Mouse (Mus musculus): ENCODE measurements at regions not wholly inside any gene's neighbourhood (a gene's known extent, or its start where the extent isn't known, plus 50 kb on each side); places are given as distances from the start of the nearest gene placed in this dataset.

DNA sequence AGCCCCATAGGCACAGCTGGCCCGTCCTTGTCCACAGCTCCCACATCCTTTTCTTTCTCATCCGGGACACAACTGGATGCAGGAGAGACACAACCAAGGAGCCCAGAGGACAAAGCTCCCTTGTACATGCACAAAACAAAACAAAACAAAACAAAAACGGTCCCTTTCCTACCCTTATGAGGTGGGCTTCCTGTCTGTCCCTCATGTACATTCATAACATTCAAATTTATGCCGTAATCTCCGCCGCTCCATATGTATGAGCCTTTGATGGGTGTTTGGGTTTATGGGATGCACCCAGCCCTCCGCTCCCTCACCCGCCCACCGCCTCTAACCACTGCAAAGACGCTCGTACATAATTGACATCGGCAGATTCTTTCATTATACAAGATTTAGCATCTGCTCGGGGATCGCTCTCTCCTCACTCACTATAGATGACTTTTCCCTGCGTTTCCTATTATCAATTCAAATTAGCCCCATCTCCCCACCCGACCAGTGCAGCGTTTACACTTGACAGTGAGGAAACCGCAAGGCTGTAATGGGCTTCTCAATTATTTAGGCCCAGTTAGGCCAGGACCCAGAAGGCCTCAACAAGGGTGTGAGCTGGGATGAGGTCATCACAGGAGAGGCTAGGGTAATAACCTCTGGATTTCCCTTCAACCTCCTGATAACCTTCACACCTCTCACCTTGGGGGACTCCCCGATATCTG lies 51.5 kb upstream of the Btrc start:
- no peak for DNase-seq
- WGBS = 84% methylated on average over 19 of the region's 19 CpGs
- Histone ChIP-seq H3K4me1 (ENCODE audit: control insufficient read depth, insufficient read depth, low read length) (no peaks in the 10 kb centered on the region), H3K27ac (ENCODE audit: insufficient read depth, low read depth, low read length) (no peak overlapping the region), H3K36me3 (ENCODE audit: control insufficient read depth, insufficient read depth, low read length) (no peaks in the 10 kb centered on the region), H3K27me3 (replicated peaks; ENCODE audit: control insufficient read depth, insufficient read depth, low read length) (no peaks in the 10 kb centered on the region), H3K4me3 (ENCODE audit: insufficient read depth, low read depth, low read length) (no peak overlapping the region)
- TF ChIP-seq POLR2A (IDR thresholded peaks at IDR 0.05; ENCODE audit: low read depth, low read length) = no peak
- no peak for TF ChIP-seq CTCF (conservative IDR thresholded peaks at IDR 0.05; ENCODE audit: insufficient read depth, insufficient read length, low read depth, low read length)

DNA sequence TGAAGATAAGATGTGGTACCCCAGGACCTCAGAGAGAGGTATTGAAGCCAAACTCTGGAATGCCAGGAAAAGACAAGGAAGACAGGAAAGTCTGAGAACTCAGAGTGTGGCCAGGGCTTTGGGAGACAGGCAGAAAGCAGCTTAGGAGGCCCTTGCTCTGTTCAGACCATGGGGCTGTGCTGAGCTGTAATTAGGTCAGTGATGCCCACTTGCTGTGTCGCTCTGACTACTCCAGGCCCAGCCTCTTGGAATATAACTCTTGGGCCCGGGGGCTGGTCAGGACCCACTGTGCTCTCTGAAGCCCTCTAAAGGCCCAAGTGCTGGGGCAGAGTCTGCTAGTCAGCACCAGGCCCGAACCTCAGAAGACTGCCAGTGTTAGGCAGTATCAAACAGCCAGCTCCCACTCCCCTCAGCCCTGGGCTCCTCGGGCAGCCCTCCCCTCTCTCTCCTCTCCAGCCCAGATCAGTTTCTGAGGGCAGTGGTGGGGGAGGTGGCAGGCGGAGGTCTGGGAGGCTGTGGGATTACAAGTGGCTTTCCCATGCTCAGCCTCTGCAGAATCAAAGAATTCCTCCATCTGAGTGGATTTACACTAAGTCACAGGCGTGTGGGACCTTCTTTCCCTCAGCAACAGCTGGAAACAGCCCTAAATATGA lies 50.7 kb upstream of the Btrc start:
- TF ChIP-seq CTCF (conservative IDR thresholded peaks at IDR 0.05; ENCODE audit: insufficient read depth, insufficient read length, low read depth, low read length) (no peak), POLR2A (IDR thresholded peaks at IDR 0.05; ENCODE audit: low read depth, low read length) (no peak)
- WGBS = 63% methylated on average over 6 of the region's 6 CpGs
- H3K4me3 ChIP-seq (ENCODE audit: insufficient read depth, low read depth, low read length) = no peak overlapping the region
- no peak for DNase-seq
- no peak overlapping the region for H3K27ac ChIP-seq (ENCODE audit: insufficient read depth, low read depth, low read length)
- no peaks in the 10 kb centered on the region for H3K4me1 ChIP-seq (ENCODE audit: control insufficient read depth, insufficient read depth, low read length)
- H3K36me3 ChIP-seq (ENCODE audit: control insufficient read depth, insufficient read depth, low read length) = no peaks in the 10 kb centered on the region
- H3K27me3 ChIP-seq (replicated peaks; ENCODE audit: control insufficient read depth, insufficient read depth, low read length) = no peaks in the 10 kb centered on the region

Measured in kidney, adult 2 months (tissue).